Mouse (Mus musculus): Measurements from ENCODE around the gene Magi2.

DNA sequence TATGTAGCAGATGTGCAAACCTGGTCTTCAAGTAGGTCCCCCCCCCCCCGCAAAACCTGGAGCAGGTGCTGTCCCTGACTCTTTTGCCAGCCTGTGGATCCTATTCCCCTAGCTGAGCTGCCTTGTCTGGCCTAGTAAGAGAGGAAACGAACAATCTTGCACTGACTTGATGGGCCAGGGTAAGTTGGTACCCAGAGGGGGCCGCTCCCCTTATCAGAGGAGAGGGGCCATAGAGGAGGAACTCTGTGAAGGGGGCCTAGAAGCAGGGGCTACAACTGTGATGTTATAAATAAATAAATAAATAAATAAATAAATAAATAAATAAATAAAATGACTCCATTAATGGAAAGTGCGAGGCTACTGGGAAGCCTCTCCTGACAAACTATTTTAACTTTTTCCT is 848.0 kb downstream of the Magi2 start:
- TF ChIP-seq CTCF (IDR thresholded peaks at IDR 0.05) = no peak
- TF ChIP-seq EP300 (IDR thresholded peaks at IDR 0.05) = no peak

All from lung, postnatal 0 days (tissue).